In genomic region chr15:12307114-12307513, GRCm38 (mm10) we compare ENCODE assay signal across 24 mouse cellular contexts. TPM values are rescaled to one million over a fixed set of nuclear protein-coding genes. Genes with fewer than 3 reads are reported as not detected.
DNase-seq lines count a peak whose midpoint lies in the region; ATAC-seq and TF ChIP-seq lines count a peak whose summit lies in the region.
"Had no signal": no experiment of that assay in that cellular context is flagged by ENCODE, and none has a peak within 500 bp of the region (broad histone marks: within the 10 kb centered on the region; RNA-seq: fewer than 3 reads in every experiment).

No protein-coding gene starts in this region.

- intact Hi-C loops in heart, adult 2 months (cut with DNase I), result no loop called here

- no peak for TF ChIP-seq EP300 in heart, postnatal 0 days (IDR thresholded peaks at IDR 0.05; ENCODE audit: low read depth)
- TF ChIP-seq EP300 in heart, adult 2 months (IDR thresholded peaks at IDR 0.05; ENCODE audit: insufficient read depth, low read depth, low read length), result no peak
- TF ChIP-seq EP300 in stomach, postnatal 0 days (optimal IDR thresholded peaks at IDR 0.05), result no peak

- no peaks in the 10 kb centered on the region for H3K27me3 ChIP-seq in heart, postnatal 0 days (ENCODE audit: control insufficient read depth, insufficient read depth, low read length)
- H3K27me3 ChIP-seq in heart, adult 2 months (ENCODE audit: control insufficient read depth, insufficient read depth, low read length), result no peaks in the 10 kb centered on the region
- no peaks in the 10 kb centered on the region for H3K27me3 ChIP-seq in liver, embryonic 15.5 days
- no peaks in the 10 kb centered on the region for H3K27me3 ChIP-seq in stomach, postnatal 0 days (ENCODE audit: control insufficient read depth, insufficient read depth, low read length)
- H3K27me3 ChIP-seq: embryonic facial prominence, embryonic 15.5 days; forebrain, embryonic 12.5 days; hindbrain, embryonic 13.5 days had no signal

- no peak for TF ChIP-seq CTCF in heart, postnatal 0 days (IDR thresholded peaks at IDR 0.05; ENCODE audit: low read depth)
- TF ChIP-seq CTCF in heart, adult 2 months (IDR thresholded peaks at IDR 0.05), result no peak
- no peak for TF ChIP-seq CTCF in stomach, postnatal 0 days (IDR thresholded peaks at IDR 0.05; ENCODE audit: low read depth)

- 55% methylated on average over 4 of the region's 4 CpGs for WGBS in heart, postnatal 0 days
- 47% methylated on average over 4 of the region's 4 CpGs for WGBS in heart, adult 2 months
- 57% methylated on average over 4 of the region's 4 CpGs for WGBS in liver, embryonic 15.5 days (ENCODE audit: insufficient replicate concordance)
- 24% methylated on average over 4 of the region's 4 CpGs for WGBS in stomach, postnatal 0 days

- H3K36me3 ChIP-seq in heart, postnatal 0 days (replicated peaks; ENCODE audit: control insufficient read depth, insufficient read depth, low read length), result no peaks in the 10 kb centered on the region
- no peaks in the 10 kb centered on the region for H3K36me3 ChIP-seq in heart, adult 2 months (ENCODE audit: control insufficient read depth, insufficient read depth, low read length)
- H3K36me3 ChIP-seq in liver, embryonic 15.5 days (replicated peaks), result no peaks in the 10 kb centered on the region
- no peaks in the 10 kb centered on the region for H3K36me3 ChIP-seq in stomach, postnatal 0 days (ENCODE audit: control insufficient read depth, insufficient read depth, low read length)
- H3K36me3 ChIP-seq: embryonic facial prominence, embryonic 15.5 days; forebrain, embryonic 12.5 days; heart, embryonic 10.5 days; hindbrain, embryonic 13.5 days had no signal

- H3K4me1 ChIP-seq in heart, postnatal 0 days (ENCODE audit: control insufficient read depth, insufficient read depth), result peaks cover 8% of the 10 kb centered on the region; the same call in 1 of the 2 replicates
- H3K4me1 ChIP-seq in heart, adult 2 months (ENCODE audit: control insufficient read depth, insufficient read depth, low read length), result peaks cover 4% of the 10 kb centered on the region
- H3K4me1 ChIP-seq in liver, embryonic 15.5 days (replicated peaks), result peaks cover 30% of the 10 kb centered on the region
- H3K4me1 ChIP-seq in stomach, postnatal 0 days (replicated peaks; ENCODE audit: control insufficient read depth, insufficient read depth), result peaks cover 4% of the 10 kb centered on the region; the same call in 1 of the 2 replicates
- H3K4me1 ChIP-seq: forebrain, embryonic 12.5 days; hindbrain, embryonic 13.5 days had no signal

- no peak for TF ChIP-seq POLR2A in heart, adult 2 months (IDR thresholded peaks at IDR 0.05; ENCODE audit: insufficient read depth, low read depth, low read length)

- no peak overlapping the region for H3K4me3 ChIP-seq in heart, postnatal 0 days (ENCODE audit: low read depth, low read length)
- no peak overlapping the region for H3K4me3 ChIP-seq in heart, adult 2 months
- no peak overlapping the region for H3K4me3 ChIP-seq in liver, embryonic 15.5 days (replicated peaks)
- H3K4me3 ChIP-seq in stomach, postnatal 0 days (ENCODE audit: low read depth, low read length), result no peak overlapping the region
- H3K4me3 ChIP-seq: embryonic facial prominence, embryonic 15.5 days; forebrain, embryonic 12.5 days; heart, embryonic 10.5 days; hindbrain, embryonic 13.5 days had no signal

- 0 out of 2 replicates have a peak overlapping the region, but pooled peaks have one; percentile 4 for H3K27ac ChIP-seq in heart, postnatal 0 days (ENCODE audit: low read depth)
- H3K27ac ChIP-seq in heart, adult 2 months, result no peak overlapping the region; the same call in none of the 2 replicates
- H3K27ac ChIP-seq in liver, embryonic 15.5 days (replicated peaks), result peak overlapping the region; percentile 65; the same call in 1 of the 2 replicates
- peak overlapping the region; percentile 76 for H3K27ac ChIP-seq in stomach, postnatal 0 days (replicated peaks)
- H3K27ac ChIP-seq: embryonic facial prominence, embryonic 15.5 days; forebrain, embryonic 12.5 days; heart, embryonic 10.5 days; hindbrain, embryonic 13.5 days; kidney, postnatal 0 days had no signal

- DNase-seq in heart, postnatal 0 days (ENCODE audit: low spot score), result no peak
- DNase-seq in heart, adult 2 months, result no peak
- peak; percentile 25 for DNase-seq in urinary bladder, postnatal 14 days (ENCODE audit: low spot score)
- DNase-seq in urinary bladder, postnatal 10 days (ENCODE audit: low spot score), result no peak
- DNase-seq in stomach, postnatal 0 days (ENCODE audit: low spot score), result peak; percentile 75
- no peak for DNase-seq in adrenal gland, adult 8-10 months
- DNase-seq: adrenal gland, postnatal 14 days; B cell, adult 2 months; cerebellum, adult 11 months; cerebellum, postnatal 14 days; gastrocnemius, postnatal 36 days; kidney, adult 11 months; right cerebral cortex, postnatal 25 days; thymus, postnatal 14 days had no signal

- no peak for ATAC-seq in heart, postnatal 0 days (ENCODE audit: insufficient read depth, low read depth)
- ATAC-seq in liver, embryonic 15.5 days (ENCODE audit: insufficient read depth), result no peak
- peak; percentile 93 for ATAC-seq in stomach, postnatal 0 days (ENCODE audit: low FRiP score, low TSS enrichment)
- ATAC-seq in erythroid progenitor cell, adult 5-6 weeks (replicated peaks; ENCODE audit: low FRiP score, poor library complexity, severe bottlenecking), result no peak

- H3K9me3 ChIP-seq in heart, postnatal 0 days (replicated peaks; ENCODE audit: control insufficient read depth, low read length), result no peaks in the 10 kb centered on the region
- no peaks in the 10 kb centered on the region for H3K9me3 ChIP-seq in liver, embryonic 15.5 days (replicated peaks)
- no peaks in the 10 kb centered on the region for H3K9me3 ChIP-seq in stomach, postnatal 0 days (ENCODE audit: control insufficient read depth, low read length)
- H3K9me3 ChIP-seq: embryonic facial prominence, embryonic 15.5 days; forebrain, embryonic 12.5 days; heart, embryonic 10.5 days; hindbrain, embryonic 13.5 days had no signal

- no peak overlapping the region for H3K4me2 ChIP-seq in heart, postnatal 0 days (ENCODE audit: low read depth, low read length)
- H3K4me2 ChIP-seq in liver, embryonic 15.5 days, result peak overlapping the region; percentile 47; the same call in 1 of the 2 replicates
- H3K4me2 ChIP-seq in stomach, postnatal 0 days (replicated peaks; ENCODE audit: low read depth), result no peak overlapping the region
- H3K4me2 ChIP-seq: embryonic facial prominence, embryonic 15.5 days; forebrain, embryonic 12.5 days; hindbrain, embryonic 13.5 days had no signal

- H3K9ac ChIP-seq in heart, postnatal 0 days (replicated peaks; ENCODE audit: low read depth, low read length), result no peak overlapping the region
- H3K9ac ChIP-seq in heart, adult 2 months (ENCODE audit: low read depth, low read length), result no peak overlapping the region
- H3K9ac ChIP-seq in liver, embryonic 15.5 days, result no peak overlapping the region
- H3K9ac ChIP-seq in stomach, postnatal 0 days (ENCODE audit: low read length), result 0 out of 2 replicates have a peak overlapping the region, but pooled peaks have one; percentile 27
- H3K9ac ChIP-seq: embryonic facial prominence, embryonic 15.5 days; forebrain, embryonic 12.5 days; hindbrain, embryonic 13.5 days had no signal

- H3K79me2 ChIP-seq in heart, adult 2 months (replicated peaks; ENCODE audit: control insufficient read depth, insufficient read depth, low read length), result no peaks in the 10 kb centered on the region

RNA-seq across cellular contexts. Expression of gene Golph3, which starts 14.1 kb away (rescaled TPM):
- total RNA-seq in heart, postnatal 0 days (2014; rRNA removed; ENCODE audit: low replicate concordance), result 135 and 215 TPM in 2 replicates
- 51.1 and 55.3 TPM in 2 replicates for polyA plus RNA-seq in heart, postnatal 0 days (2015; fragmentation: Nextera tagmentation; extraction: Ambion mirVana)
- 10 to 100 TPM; 84.4 to 88.3 TPM for total RNA-seq in heart, adult 2 months (2021)
- polyA plus RNA-seq in heart, adult 2 months (2012; rRNA removed), result 48.5 and 89.4 TPM in 2 replicates
- polyA plus RNA-seq in liver, embryonic 15.5 days (2015; fragmentation: Nextera tagmentation; extraction: Ambion mirVana), result 45.5 and 47.1 TPM in 2 replicates
- 70.7 and 73.9 TPM in 2 replicates for polyA plus RNA-seq in stomach, postnatal 0 days (2015; fragmentation: Nextera tagmentation; extraction: Ambion mirVana)
- total RNA-seq in adrenal gland, adult 8-10 months (2022), result 100 to 1,000 TPM; 109 to 136 (median 122) TPM
- 89.7 and 95.2 TPM in 2 replicates for total RNA-seq in erythroid progenitor cell, adult 5-6 weeks (2015; ENCODE audit: low replicate concordance)
- total RNA-seq in erythroid progenitor cell, adult 5-6 weeks (2017; ENCODE audit: low replicate concordance), result 68.7 and 76.9 TPM in 2 replicates

RNA-seq across cellular contexts. Expression of gene 1810049J17Rik, which starts 14.6 kb away (rescaled TPM):
- total RNA-seq in heart, postnatal 0 days (2014; rRNA removed; ENCODE audit: low replicate concordance), result not detected in 2 replicates
- 0.44 and 1.1 TPM in 2 replicates for polyA plus RNA-seq in heart, postnatal 0 days (2015; fragmentation: Nextera tagmentation; extraction: Ambion mirVana)
- not detected for total RNA-seq in heart, adult 2 months (2021)
- polyA plus RNA-seq in heart, adult 2 months (2012; rRNA removed), result not detected in 2 replicates
- polyA plus RNA-seq in liver, embryonic 15.5 days (2015; fragmentation: Nextera tagmentation; extraction: Ambion mirVana), result 0.40 and 0.77 TPM in 2 replicates
- 2.0 and 3.9 TPM in 2 replicates for polyA plus RNA-seq in stomach, postnatal 0 days (2015; fragmentation: Nextera tagmentation; extraction: Ambion mirVana)
- total RNA-seq in adrenal gland, adult 8-10 months (2022), result 1 to 10 TPM in 1 of 4 experiments, under 1 TPM in 2, not detected in 1; 0.61 to 1.2 (median 0.75) TPM
- total RNA-seq in erythroid progenitor cell, adult 5-6 weeks (2015; ENCODE audit: low replicate concordance), result not detected in 2 replicates
- total RNA-seq in erythroid progenitor cell, adult 5-6 weeks (2017; ENCODE audit: low replicate concordance), result not detected in 2 replicates
- total RNA-seq: gastrocnemius, postnatal 36 days; midbrain, postnatal 0 days; neutrophil, adult 5-6 weeks had no signal
- polyA plus RNA-seq: forebrain, embryonic 12.5 days; frontal cortex, adult 2 months; heart, embryonic 10.5 days; hindbrain, embryonic 13.5 days had no signal

Comparison
In these comparisons a context has a peak if more than half of its experiments do, and no peak if none do; other contexts are left out.
1. DNase-seq: peak in urinary bladder, postnatal 14 days (single experiment) and stomach, postnatal 0 days (single experiment); none in heart, postnatal 0 days (single experiment), heart, adult 2 months (0 of 2), urinary bladder, postnatal 10 days (single experiment) and adrenal gland, adult 8-10 months (single experiment).